Mouse (Mus musculus): ENCODE measurements around the gene Ccdc60. TPM values are rescaled to one million over a fixed set of nuclear protein-coding genes. Genes with fewer than 3 reads are reported as not detected.
"Not testable (repeated sequence)": the region's sequence is repeated elsewhere in the genome, so short reads cannot be mapped to it uniquely, and the experiment has no call there.

Gene Ccdc60
- polyA plus RNA-seq, 1 experiment from 2014 or later, result not detected

GRCm38 (mm10) chr5:116191596-116191995 is 97.2 kb downstream of the Ccdc60 start:
- ATAC-seq (no peak), DNase-seq (ENCODE audit: low read depth, low spot score) (no peak)
- POLR2A ChIA-PET, result no interaction called here
- TF ChIP-seq CTCF (IDR thresholded peaks at IDR 0.05), result no peak
- H3K27me3 ChIP-seq, result no peaks in the 10 kb centered on the region
- in situ Hi-C loops (cut with MboI; ENCODE audit: low pct_unique_long_range_greater_than_20kb), result no loop called here
- CTCF ChIA-PET, result no interaction called here

- CTCF ChIA-PET, result no interaction called here
- ATAC-seq (no peak), DNase-seq (ENCODE audit: low read depth, low spot score) (no peak)
- peaks cover 4% of the 10 kb centered on the region for H3K27me3 ChIP-seq
- TF ChIP-seq CTCF (IDR thresholded peaks at IDR 0.05), result no peak
- in situ Hi-C loops (cut with MboI; ENCODE audit: low pct_unique_long_range_greater_than_20kb), result no loop called here
- POLR2A ChIA-PET, result no interaction called here
These were observed 99.0 kb downstream of the Ccdc60 start for GRCm38 (mm10) chr5:116189818-116190217.

- in situ Hi-C loops (cut with MboI; ENCODE audit: low pct_unique_long_range_greater_than_20kb), result no loop called here
- ATAC-seq (no peak), DNase-seq (ENCODE audit: low read depth, low spot score) (no peak)
- ChIA-PET POLR2A (no interaction called here), CTCF (no interaction called here)
- TF ChIP-seq CTCF (IDR thresholded peaks at IDR 0.05), result no peak
- H3K27me3 ChIP-seq, result peaks cover 2% of the 10 kb centered on the region
These were observed 108.2 kb downstream of the Ccdc60 start for GRCm38 (mm10) chr5:116180594-116180993.

- DNase-seq (ENCODE audit: low read depth, low spot score) (no peak), ATAC-seq (no peak)
- POLR2A ChIA-PET, result no interaction called here
- no peak for TF ChIP-seq CTCF (IDR thresholded peaks at IDR 0.05)
- H3K27me3 ChIP-seq, result peaks cover 4% of the 10 kb centered on the region
- in situ Hi-C loops (cut with MboI; ENCODE audit: low pct_unique_long_range_greater_than_20kb), result no loop called here
- CTCF ChIA-PET, result no interaction called here
These were observed 117.1 kb downstream of the Ccdc60 start for GRCm38 (mm10) chr5:116171721-116172120.

- ChIA-PET CTCF (no interaction called here), POLR2A (no interaction called here)
- no peak for ATAC-seq
- in situ Hi-C loops (cut with MboI; ENCODE audit: low pct_unique_long_range_greater_than_20kb), result no loop called here
- peaks cover 21% of the 10 kb centered on the region for H3K27me3 ChIP-seq
- no peak for TF ChIP-seq CTCF (IDR thresholded peaks at IDR 0.05)
- DNase-seq (ENCODE audit: low read depth, low spot score), result no peak
These were observed 121.8 kb downstream of the Ccdc60 start for GRCm38 (mm10) chr5:116166965-116167364.

- DNase-seq (ENCODE audit: low read depth, low spot score) (no peak), ATAC-seq (no peak)
- in situ Hi-C loops (cut with MboI; ENCODE audit: low pct_unique_long_range_greater_than_20kb), result no loop called here
- no peak for TF ChIP-seq CTCF (IDR thresholded peaks at IDR 0.05)
- H3K27me3 ChIP-seq, result peaks cover 21% of the 10 kb centered on the region
- ChIA-PET CTCF (no interaction called here), POLR2A (no interaction called here)
These were observed 123.4 kb downstream of the Ccdc60 start for GRCm38 (mm10) chr5:116165203-116165888.

GRCm38 (mm10) chr5:116154811-116155210 is 134.0 kb downstream of the Ccdc60 start:
- ChIA-PET CTCF (no interaction called here), POLR2A (no interaction called here)
- DNase-seq (ENCODE audit: low read depth, low spot score) (no peak), ATAC-seq (no peak)
- TF ChIP-seq CTCF (IDR thresholded peaks at IDR 0.05), result no peak
- H3K27me3 ChIP-seq, result peaks cover 6% of the 10 kb centered on the region
- in situ Hi-C loops (cut with MboI; ENCODE audit: low pct_unique_long_range_greater_than_20kb), result no loop called here

GRCm38 (mm10) chr5:116146446-116146845 is 142.3 kb downstream of the Ccdc60 start:
- in situ Hi-C loops (cut with MboI; ENCODE audit: low pct_unique_long_range_greater_than_20kb); H3K27me3 ChIP-seq; DNase-seq (ENCODE audit: low read depth, low spot score); POLR2A ChIA-PET; CTCF ChIA-PET; ATAC-seq: not testable (repeated sequence)

GRCm38 (mm10) chr5:116144711-116145110 is 144.1 kb downstream of the Ccdc60 start:
- H3K27me3 ChIP-seq, result peaks cover 3% of the 10 kb centered on the region
- ChIA-PET CTCF (no interaction called here), POLR2A (no interaction called here)
- TF ChIP-seq CTCF (IDR thresholded peaks at IDR 0.05), result no peak
- DNase-seq (ENCODE audit: low read depth, low spot score) (no peak), ATAC-seq (no peak)
- in situ Hi-C loops (cut with MboI; ENCODE audit: low pct_unique_long_range_greater_than_20kb), result no loop called here

- no peak for TF ChIP-seq CTCF (IDR thresholded peaks at IDR 0.05)
- no peak for ATAC-seq
- in situ Hi-C loops (cut with MboI; ENCODE audit: low pct_unique_long_range_greater_than_20kb), result no loop called here
- H3K27me3 ChIP-seq, result peaks cover 3% of the 10 kb centered on the region
- ChIA-PET CTCF (no interaction called here), POLR2A (no interaction called here)
- no peak for DNase-seq (ENCODE audit: low read depth, low spot score)
These were observed 148.1 kb downstream of the Ccdc60 start for GRCm38 (mm10) chr5:116140682-116141081.

GRCm38 (mm10) chr5:116123344-116123743 is 165.4 kb downstream of the Ccdc60 start:
- POLR2A ChIA-PET, result no interaction called here
- ATAC-seq, result peak; percentile 75
- in situ Hi-C loops (cut with MboI; ENCODE audit: low pct_unique_long_range_greater_than_20kb), result loop anchor here (5.0 kb wide), 1 partner anchor 964 kb away; no protein-coding TSS in a partner anchor
- peak; percentile 86 for TF ChIP-seq CTCF (IDR thresholded peaks at IDR 0.05)
- peaks cover 7% of the 10 kb centered on the region for H3K27me3 ChIP-seq
- CTCF ChIA-PET, result interaction anchor here (0.7 to 1.2 kb wide), 2 partner anchors 92 to 953 kb away, joined by 3 to 4 read pairs; no protein-coding TSS in a partner anchor
- DNase-seq (ENCODE audit: low read depth, low spot score), result peak; percentile 15

- H3K27me3 ChIP-seq, result peaks cover 3% of the 10 kb centered on the region
- ATAC-seq, result no peak
- DNase-seq (ENCODE audit: low read depth, low spot score), result no peak
- ChIA-PET CTCF (no interaction called here), POLR2A (no interaction called here)
- in situ Hi-C loops (cut with MboI; ENCODE audit: low pct_unique_long_range_greater_than_20kb), result no loop called here
- TF ChIP-seq CTCF (IDR thresholded peaks at IDR 0.05), result peak; percentile 92
These were observed 172.2 kb downstream of the Ccdc60 start for GRCm38 (mm10) chr5:116116567-116116966.

Data from Patski (cell line).